Mouse (Mus musculus) kidney, adult 2 months (tissue): ENCODE results near the gene Snrnp200.

Experiments used
- CTCF ChIP-seq: fragments of 200-500 bp; conservative IDR thresholded peaks from 2 replicates; pipeline ENCODE4 v1.5.1; 2011; ENCODE audit warnings: low read depth, mild to moderate bottlenecking, control low read depth, low read length, moderate library complexity, mixed read lengths; ENCODE audit not compliant: insufficient read depth, insufficient read length
- POLR2A ChIP-seq: fragments of 200-500 bp; IDR thresholded peaks from one replicate; pipeline ENCODE4 v1.6.1; 2011; ENCODE audit warnings: low read depth, low read length, control low read depth

GRCm38 (mm10) chr2:127267854-127268253 is 59.7 kb downstream of the Snrnp200 start:
- TF ChIP-seq POLR2A, result no peak
- peak; percentile 45; the same call in 1 of the 2 replicates for TF ChIP-seq CTCF
